Mouse (Mus musculus) E14TG2a.4 (cell line): ENCODE results near the gene Smarca4.

Experiments
- H3K27me3 ChIP-seq: 2 replicates; pipeline ENCODE4 v1.6.1; 2014; ENCODE audit warnings: low read length, control low read depth; ENCODE audit not compliant: insufficient read depth
- H3K36me3 ChIP-seq: 2 replicates; pipeline ENCODE4 v1.6.1; 2014; ENCODE audit warnings: low read length, control low read depth; ENCODE audit not compliant: insufficient read depth
- H3K4me1 ChIP-seq: replicated peaks from 2 replicates; pipeline ENCODE4 v1.6.1; 2014; ENCODE audit warnings: low read depth, low read length, control low read depth
- H3K4me3 ChIP-seq: replicated peaks from 2 replicates; pipeline ENCODE4 v1.5.1; 2014; ENCODE audit warnings: mild to moderate bottlenecking, low read length
- H3K9me3 ChIP-seq: 2 replicates; pipeline ENCODE4 v1.6.1; 2014; ENCODE audit warnings: low read length, control low read depth
- CTCF ChIP-seq: conservative IDR thresholded peaks from 2 replicates; pipeline ENCODE4 v1.5.1; 2014; ENCODE audit warnings: low read length
- NANOG ChIP-seq: IDR thresholded peaks from 2 replicates; pipeline ENCODE4 v1.6.1; 2014; ENCODE audit warnings: borderline replicate concordance, low read length, mixed read lengths
- POU5F1 ChIP-seq: IDR thresholded peaks from 2 replicates; pipeline ENCODE4 v1.6.1; 2014; ENCODE audit warnings: low read length, borderline replicate concordance

The Smarca4 gene

GRCm38 (mm10) chr9:21736580-21736979 is 120.6 kb downstream of the Smarca4 start:
- H3K27me3 ChIP-seq: no peaks in the 10 kb centered on the region
- no peaks in the 10 kb centered on the region for H3K9me3 ChIP-seq
- peaks cover 66% of the 10 kb centered on the region for H3K4me1 ChIP-seq
- 0 out of 2 replicates have a peak overlapping the region, but pooled peaks have one; percentile 7 for H3K4me3 ChIP-seq
- peaks cover 99% of the 10 kb centered on the region for H3K36me3 ChIP-seq
- no peak for TF ChIP-seq POU5F1
- no peak for TF ChIP-seq NANOG
- TF ChIP-seq CTCF: no peak

- Histone ChIP-seq H3K4me1 (peaks cover 64% of the 10 kb centered on the region), H3K9me3 (no peaks in the 10 kb centered on the region), H3K4me3 (0 out of 2 replicates have a peak overlapping the region, but pooled peaks have one; percentile 7), H3K27me3 (no peaks in the 10 kb centered on the region), H3K36me3 (peaks cover 99% of the 10 kb centered on the region)
- no peak for TF ChIP-seq POU5F1
- no peak for TF ChIP-seq NANOG
- TF ChIP-seq CTCF: no peak
These were observed 121.2 kb downstream of the Smarca4 start for GRCm38 (mm10) chr9:21737188-21737587.

DNA sequence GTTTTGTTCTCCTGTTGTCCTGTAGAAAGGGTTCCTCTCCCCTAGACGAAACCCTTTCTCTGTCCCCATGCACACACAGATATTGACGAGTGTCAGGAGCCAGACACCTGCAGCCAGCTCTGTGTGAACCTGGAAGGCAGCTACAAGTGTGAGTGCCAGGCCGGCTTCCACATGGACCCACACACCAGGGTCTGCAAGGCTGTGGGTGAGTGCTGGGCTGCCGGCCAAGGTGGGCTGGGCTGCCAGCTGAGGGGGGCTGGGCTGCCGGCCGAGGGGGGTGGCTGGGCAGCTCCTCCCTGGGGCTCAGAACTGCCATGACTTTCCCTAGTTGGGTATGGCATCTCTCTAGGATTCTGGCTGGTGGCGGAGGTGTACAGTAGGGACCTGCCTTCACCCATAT is 122.8 kb downstream of the Smarca4 start:
- H3K4me1 ChIP-seq: peaks cover 48% of the 10 kb centered on the region
- H3K4me3 ChIP-seq: no peak overlapping the region
- no peaks in the 10 kb centered on the region for H3K27me3 ChIP-seq
- H3K9me3 ChIP-seq: no peaks in the 10 kb centered on the region
- TF ChIP-seq CTCF (no peak), POU5F1 (no peak), NANOG (no peak)
- H3K36me3 ChIP-seq: peaks cover 97% of the 10 kb centered on the region

GRCm38 (mm10) chr9:21740427-21740826 is 124.5 kb downstream of the Smarca4 start:
- TF ChIP-seq POU5F1 (no peak), NANOG (no peak), CTCF (no peak)
- peaks cover 37% of the 10 kb centered on the region for H3K4me1 ChIP-seq
- H3K36me3 ChIP-seq: peaks cover 97% of the 10 kb centered on the region
- no peaks in the 10 kb centered on the region for H3K27me3 ChIP-seq
- H3K4me3 ChIP-seq: no peak overlapping the region
- H3K9me3 ChIP-seq: no peaks in the 10 kb centered on the region

GRCm38 (mm10) chr9:21741514-21741913 is 125.5 kb downstream of the Smarca4 start:
- Histone ChIP-seq H3K4me3 (no peak overlapping the region), H3K4me1 (peaks cover 27% of the 10 kb centered on the region), H3K9me3 (no peaks in the 10 kb centered on the region), H3K36me3 (peaks cover 97% of the 10 kb centered on the region), H3K27me3 (no peaks in the 10 kb centered on the region)
- no peak for TF ChIP-seq CTCF
- no peak for TF ChIP-seq NANOG
- TF ChIP-seq POU5F1: no peak

DNA sequence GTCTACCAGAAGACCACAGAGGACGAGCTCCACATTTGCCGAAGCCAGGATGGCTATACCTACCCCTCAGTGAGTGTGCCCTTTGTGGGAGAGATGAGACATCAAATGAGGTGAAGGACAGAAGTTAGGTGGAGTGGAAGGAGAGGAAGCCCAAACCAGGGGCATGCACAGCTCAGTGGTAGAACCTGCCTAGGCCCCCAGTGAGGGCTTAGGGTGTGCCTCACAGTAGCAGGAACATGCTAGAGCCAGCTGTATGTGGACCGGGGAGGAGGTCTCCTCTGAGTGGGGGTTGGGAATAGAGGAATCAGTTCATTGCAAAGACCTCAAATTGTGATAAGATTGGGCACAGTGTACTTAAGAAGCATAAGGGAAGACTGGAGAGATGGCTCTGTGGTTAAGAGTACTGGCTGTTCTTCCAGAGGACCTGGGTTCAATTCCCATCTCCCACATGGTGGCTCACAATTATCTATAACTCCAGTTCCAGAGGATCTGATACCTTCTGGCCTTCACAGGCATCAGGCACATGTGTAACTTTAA is 131.3 kb downstream of the Smarca4 start:
- Histone ChIP-seq H3K9me3 (no peaks in the 10 kb centered on the region), H3K36me3 (peaks cover 85% of the 10 kb centered on the region), H3K4me1 (peaks cover 48% of the 10 kb centered on the region), H3K27me3 (no peaks in the 10 kb centered on the region), H3K4me3 (no peak overlapping the region)
- TF ChIP-seq NANOG (no peak), CTCF (no peak), POU5F1 (no peak)

- Histone ChIP-seq H3K9me3 (no peaks in the 10 kb centered on the region), H3K27me3 (no peaks in the 10 kb centered on the region), H3K4me1 (peaks cover 54% of the 10 kb centered on the region), H3K36me3 (peaks cover 78% of the 10 kb centered on the region), H3K4me3 (no peak overlapping the region)
- no peak for TF ChIP-seq POU5F1
- no peak for TF ChIP-seq NANOG
- no peak for TF ChIP-seq CTCF
These were observed 132.1 kb downstream of the Smarca4 start for GRCm38 (mm10) chr9:21748033-21748432.

DNA sequence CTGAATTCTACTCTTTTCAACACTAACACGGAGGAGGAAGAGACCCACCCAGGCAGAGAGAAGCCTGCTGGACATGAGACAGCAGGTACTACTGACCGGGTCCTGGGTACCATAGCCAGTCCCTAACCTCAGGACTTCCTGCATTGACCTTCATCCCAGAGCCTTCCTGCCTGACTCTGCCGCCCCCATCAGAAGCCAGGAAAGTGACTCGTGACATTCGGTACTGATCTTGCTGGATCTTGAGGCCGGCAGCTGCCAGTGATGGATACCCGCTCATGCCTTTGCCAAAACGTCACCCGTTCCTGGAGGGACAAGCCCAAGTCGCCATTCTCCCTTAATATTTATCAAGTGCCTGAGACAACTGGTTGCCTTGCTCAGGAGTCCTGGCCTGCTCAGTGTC is 132.5 kb downstream of the Smarca4 start:
- Histone ChIP-seq H3K36me3 (peaks cover 76% of the 10 kb centered on the region), H3K27me3 (no peaks in the 10 kb centered on the region), H3K9me3 (no peaks in the 10 kb centered on the region), H3K4me1 (peaks cover 57% of the 10 kb centered on the region), H3K4me3 (no peak overlapping the region)
- no peak for TF ChIP-seq CTCF
- no peak for TF ChIP-seq NANOG
- no peak for TF ChIP-seq POU5F1

DNA sequence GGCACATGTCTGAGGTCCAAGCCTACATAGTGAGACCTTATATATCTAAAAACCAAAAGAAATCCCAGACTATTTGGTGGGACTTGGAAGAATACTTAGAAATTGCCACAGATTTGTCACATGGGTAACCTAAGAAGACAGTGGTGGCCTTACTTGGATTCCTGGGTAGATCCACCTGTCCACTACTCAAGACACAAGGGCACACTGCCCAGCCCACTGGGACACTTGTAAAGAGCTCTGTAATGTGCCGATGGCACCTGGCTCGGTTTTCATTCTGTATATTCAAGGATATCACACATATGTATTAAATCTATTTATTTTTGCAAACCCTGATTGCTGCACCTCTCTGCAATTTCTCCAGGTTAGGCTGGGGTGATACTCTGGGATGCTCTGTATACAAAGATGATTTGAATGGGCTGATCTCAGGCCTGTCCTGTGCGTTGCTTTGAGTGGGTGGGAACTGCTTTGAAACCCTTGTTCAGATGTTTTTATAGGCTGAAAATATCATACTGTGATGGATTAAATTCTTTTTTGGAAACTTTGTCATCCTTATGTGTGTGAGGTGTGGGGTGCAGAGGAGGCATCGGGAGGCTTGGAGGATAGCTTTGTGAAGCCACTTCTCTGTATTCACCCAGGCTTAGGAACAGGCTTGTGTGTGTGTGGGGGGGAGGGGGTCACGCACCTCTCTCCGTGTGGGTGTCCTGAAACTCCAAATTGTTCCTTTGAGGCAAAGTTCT is 133.6 kb downstream of the Smarca4 start:
- TF ChIP-seq NANOG (no peak), POU5F1 (no peak), CTCF (no peak)
- Histone ChIP-seq H3K36me3 (peaks cover 76% of the 10 kb centered on the region), H3K4me3 (no peak overlapping the region), H3K27me3 (no peaks in the 10 kb centered on the region), H3K4me1 (peaks cover 68% of the 10 kb centered on the region), H3K9me3 (no peaks in the 10 kb centered on the region)
